Mouse (Mus musculus): Measurements from ENCODE around the gene Pdpr.

Pdpr gene

DNA sequence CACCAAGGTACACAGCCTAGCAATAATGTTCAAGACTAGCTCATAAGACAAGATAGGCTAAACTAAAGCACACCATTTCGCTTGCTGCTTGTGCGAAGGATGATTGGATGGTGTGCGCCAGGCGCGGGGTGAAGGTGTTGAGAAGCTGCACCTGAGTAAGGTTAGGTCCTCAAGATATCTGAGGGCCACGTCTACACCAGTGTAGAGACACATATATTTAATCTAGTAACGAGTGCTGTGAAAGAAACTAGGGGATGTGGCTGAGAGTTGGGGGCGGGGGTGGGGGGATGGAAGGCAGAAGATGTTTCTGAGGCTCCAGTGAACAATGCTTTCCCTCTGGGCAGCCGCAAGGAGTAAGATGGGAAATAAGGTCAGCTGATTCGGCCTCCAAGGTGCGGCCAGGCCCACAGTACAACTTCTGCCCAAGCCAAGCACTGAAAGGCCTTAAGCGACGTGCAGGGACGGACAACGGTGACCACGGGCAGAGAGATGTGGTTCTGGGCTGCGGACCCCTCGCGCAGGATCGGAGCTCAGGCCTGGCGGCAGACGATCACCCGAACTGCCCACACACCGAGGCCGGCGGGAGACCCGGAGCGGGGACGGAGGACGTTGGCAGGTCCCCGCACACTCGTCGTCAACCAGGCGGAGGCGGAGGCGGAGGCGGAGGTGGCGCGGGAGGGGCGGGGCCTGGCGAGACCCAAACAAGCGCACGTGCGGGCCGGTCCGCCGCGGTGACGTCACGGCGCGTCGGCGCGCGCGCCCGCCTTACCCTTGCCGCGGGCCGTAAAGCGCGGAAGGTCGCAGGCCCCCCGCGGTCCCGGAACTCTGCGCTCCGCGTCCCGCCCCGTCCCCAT lies at the start of gene Pdpr:
Gene Pdpr, plus strand, starts transcription at position 766 of the 854 bp plus-strand sequence.
- Histone ChIP-seq H3K4me1 (replicated peaks; ENCODE audit: low read depth, low read length) (peaks cover 16% of the 10 kb centered on the region), H3K4me3 (replicated peaks; ENCODE audit: low read length) (peak within 1 kb of the TSS; percentile 89), H3K27me3 (ENCODE audit: insufficient read depth, low read length) (no peaks in the 10 kb centered on the region), H3K9me3 (ENCODE audit: low read length) (peaks cover 8% of the 10 kb centered on the region; the same call in 1 of the 2 replicates), H3K36me3 (ENCODE audit: insufficient read depth, low read length) (no peaks in the 10 kb centered on the region)
- TF ChIP-seq CTCF (conservative IDR thresholded peaks at IDR 0.05; ENCODE audit: low read length), result no peak
- TF ChIP-seq NANOG (IDR thresholded peaks at IDR 0.05; ENCODE audit: borderline replicate concordance, low read length), result no peak

DNA sequence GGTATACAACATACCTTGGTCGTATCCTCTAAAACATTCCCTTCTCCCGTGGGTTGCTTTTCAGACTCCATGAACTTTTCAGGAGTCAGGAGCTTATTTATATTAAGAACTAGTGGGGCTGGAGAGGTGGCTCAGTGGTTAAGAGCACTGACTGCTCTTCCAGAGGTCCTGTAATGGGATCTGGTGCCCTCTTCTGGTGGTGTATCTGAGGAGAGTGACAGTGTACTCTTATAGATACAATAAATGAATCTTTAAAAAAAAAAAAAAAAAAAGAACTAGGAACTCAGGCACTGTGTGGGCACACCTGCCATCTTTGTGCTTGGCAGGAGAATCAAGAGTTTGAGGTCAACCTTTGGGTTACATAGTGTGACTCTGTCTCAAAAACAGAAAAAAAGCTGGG lies 45.7 kb upstream of the Pdpr start:
- no peak overlapping the region for H3K4me3 ChIP-seq (replicated peaks; ENCODE audit: low read length)
- H3K36me3 ChIP-seq (ENCODE audit: insufficient read depth, low read length), result peaks cover 100% of the 10 kb centered on the region
- peaks cover under 1% of the 10 kb centered on the region; the same call in 1 of the 2 replicates for H3K4me1 ChIP-seq (replicated peaks; ENCODE audit: low read depth, low read length)
- TF ChIP-seq POU5F1 (IDR thresholded peaks at IDR 0.05; ENCODE audit: borderline replicate concordance, low read length) (no peak), CTCF (conservative IDR thresholded peaks at IDR 0.05; ENCODE audit: low read length) (no peak), NANOG (IDR thresholded peaks at IDR 0.05; ENCODE audit: borderline replicate concordance, low read length) (no peak)
- no peaks in the 10 kb centered on the region for H3K27me3 ChIP-seq (ENCODE audit: insufficient read depth, low read length)
- H3K9me3 ChIP-seq (ENCODE audit: low read length), result no peaks in the 10 kb centered on the region

DNA sequence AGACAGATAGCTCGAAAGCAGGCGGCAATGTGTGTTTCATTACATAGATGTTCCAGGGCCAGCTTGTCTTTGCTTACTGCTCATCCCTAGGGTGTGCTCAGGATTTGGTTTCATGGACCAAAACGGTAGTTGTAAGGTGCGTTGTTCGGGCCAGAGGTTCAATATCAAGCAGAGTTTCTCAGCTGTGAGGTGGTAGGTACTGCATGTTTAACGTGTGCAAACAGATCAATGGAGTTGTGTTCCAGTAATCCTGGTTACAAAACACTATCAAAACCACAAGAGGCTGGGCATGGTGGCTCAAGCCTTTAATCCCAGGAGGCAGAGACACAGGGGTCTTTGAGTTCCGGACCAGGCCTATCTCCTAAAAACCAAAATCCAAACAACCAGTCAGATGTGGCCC lies 45.3 kb upstream of the Pdpr start:
- Histone ChIP-seq H3K4me3 (replicated peaks; ENCODE audit: low read length) (no peak overlapping the region), H3K36me3 (ENCODE audit: insufficient read depth, low read length) (peaks cover 100% of the 10 kb centered on the region)
- no peak for TF ChIP-seq CTCF (conservative IDR thresholded peaks at IDR 0.05; ENCODE audit: low read length)
- no peak for TF ChIP-seq NANOG (IDR thresholded peaks at IDR 0.05; ENCODE audit: borderline replicate concordance, low read length)

DNA sequence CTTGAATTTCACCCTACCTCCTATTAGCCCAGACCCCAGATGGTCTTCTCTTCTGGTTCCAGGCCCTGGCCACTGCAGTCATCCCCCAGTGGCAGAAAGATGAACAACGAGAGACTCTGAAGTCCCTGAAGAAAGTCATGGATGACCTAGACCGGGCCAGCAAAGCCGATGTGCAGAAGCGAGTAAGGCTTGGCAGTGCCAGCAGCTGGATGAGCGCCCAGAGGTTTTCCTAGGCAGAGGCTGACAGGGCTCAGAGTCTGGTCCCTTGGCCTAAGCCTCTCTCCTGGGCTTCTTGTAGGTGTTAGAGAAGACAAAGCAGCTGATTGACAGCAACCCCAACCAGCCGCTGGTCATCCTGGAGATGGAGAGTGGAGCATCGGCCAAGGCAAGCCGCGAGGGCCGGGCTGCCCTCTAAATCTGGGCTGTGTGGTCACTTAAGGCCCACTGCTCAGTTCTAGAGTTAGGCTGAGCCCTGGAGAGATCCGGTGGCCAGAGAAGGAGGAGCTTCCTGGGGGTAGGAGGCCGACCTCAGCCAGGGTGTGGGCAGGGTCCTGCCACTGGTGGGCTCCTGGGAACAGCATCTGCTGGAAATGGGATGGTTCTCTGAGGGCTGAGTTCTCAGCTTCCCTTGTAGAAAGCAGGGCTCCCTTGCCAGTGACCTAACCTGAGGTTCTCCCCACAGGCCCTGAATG lies 40.5 kb upstream of the Pdpr start:
- Histone ChIP-seq H3K27me3 (ENCODE audit: insufficient read depth, low read length) (no peaks in the 10 kb centered on the region), H3K4me1 (replicated peaks; ENCODE audit: low read depth, low read length) (peaks cover 41% of the 10 kb centered on the region), H3K36me3 (ENCODE audit: insufficient read depth, low read length) (peaks cover 89% of the 10 kb centered on the region), H3K4me3 (replicated peaks; ENCODE audit: low read length) (no peak overlapping the region), H3K9me3 (ENCODE audit: low read length) (no peaks in the 10 kb centered on the region)
- no peak for TF ChIP-seq NANOG (IDR thresholded peaks at IDR 0.05; ENCODE audit: borderline replicate concordance, low read length)
- TF ChIP-seq POU5F1 (IDR thresholded peaks at IDR 0.05; ENCODE audit: borderline replicate concordance, low read length), result no peak
- TF ChIP-seq CTCF (conservative IDR thresholded peaks at IDR 0.05; ENCODE audit: low read length), result 0 out of 2 replicates have a peak, but pooled peaks have one; percentile 14

More for the DNA sequence above, 45.3 kb upstream of the Pdpr start:
- Histone ChIP-seq H3K27me3 (ENCODE audit: insufficient read depth, low read length) (no peaks in the 10 kb centered on the region), H3K9me3 (ENCODE audit: low read length) (no peaks in the 10 kb centered on the region), H3K4me1 (replicated peaks; ENCODE audit: low read depth, low read length) (peaks cover 5% of the 10 kb centered on the region)

DNA sequence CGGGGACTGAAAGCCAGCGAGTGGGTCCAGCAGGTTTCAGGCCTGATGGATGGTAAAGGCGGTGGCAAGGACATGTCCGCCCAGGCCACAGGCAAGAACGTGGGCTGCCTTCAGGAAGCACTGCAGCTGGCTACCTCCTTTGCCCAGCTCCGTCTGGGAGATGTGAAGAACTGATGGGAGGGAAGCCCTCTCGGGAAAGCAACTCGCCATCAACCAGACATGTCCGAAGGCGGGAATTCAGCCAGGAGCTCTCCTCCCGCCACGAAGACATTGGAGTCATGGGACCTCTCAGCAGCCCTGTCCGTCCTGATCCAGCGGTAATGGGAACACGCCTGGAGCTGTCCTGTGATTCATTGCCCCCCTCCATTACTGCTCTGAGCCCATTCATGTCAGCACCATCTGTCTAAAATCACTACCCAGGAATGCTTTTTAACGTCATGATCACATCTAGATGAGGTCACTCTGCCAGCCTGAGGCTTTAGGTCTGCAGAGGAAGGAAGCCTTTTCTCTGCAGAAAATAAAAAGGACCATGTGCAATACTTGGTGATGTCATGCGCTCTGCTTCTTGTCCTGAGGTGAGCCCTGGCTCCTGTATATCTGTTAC lies 39.3 kb upstream of the Pdpr start:
- TF ChIP-seq POU5F1 (IDR thresholded peaks at IDR 0.05; ENCODE audit: borderline replicate concordance, low read length), result no peak
- Histone ChIP-seq H3K4me3 (replicated peaks; ENCODE audit: low read length) (peak overlapping the region; percentile 17; the same call in 1 of the 2 replicates), H3K9me3 (ENCODE audit: low read length) (no peaks in the 10 kb centered on the region), H3K4me1 (replicated peaks; ENCODE audit: low read depth, low read length) (peaks cover 49% of the 10 kb centered on the region), H3K36me3 (ENCODE audit: insufficient read depth, low read length) (peaks cover 79% of the 10 kb centered on the region), H3K27me3 (ENCODE audit: insufficient read depth, low read length) (peaks cover under 1% of the 10 kb centered on the region; the same call in 1 of the 2 replicates)

DNA sequence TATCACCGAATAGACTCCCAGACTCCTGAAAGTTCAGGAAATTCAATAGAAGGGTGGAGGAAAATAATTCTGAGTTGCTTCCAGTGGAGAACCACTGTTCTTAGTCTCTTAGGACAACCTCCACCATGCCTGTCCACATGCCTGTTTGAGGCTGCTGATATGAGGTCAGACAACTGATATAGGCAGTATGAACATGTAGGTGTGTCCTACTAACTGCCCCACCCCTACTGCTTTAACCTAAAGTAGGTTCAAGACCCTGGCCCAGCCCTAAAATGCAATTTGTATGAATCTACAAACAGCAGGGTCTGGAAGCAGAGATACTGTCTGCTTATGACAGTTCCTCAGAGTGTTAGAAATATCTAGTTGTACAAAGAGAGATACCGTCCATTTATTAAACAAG lies 38.8 kb upstream of the Pdpr start:
- Histone ChIP-seq H3K4me3 (replicated peaks; ENCODE audit: low read length) (peak overlapping the region; percentile 95; the same call in 1 of the 2 replicates), H3K27me3 (ENCODE audit: insufficient read depth, low read length) (peaks cover 6% of the 10 kb centered on the region), H3K4me1 (replicated peaks; ENCODE audit: low read depth, low read length) (peaks cover 52% of the 10 kb centered on the region), H3K9me3 (ENCODE audit: low read length) (no peaks in the 10 kb centered on the region), H3K36me3 (ENCODE audit: insufficient read depth, low read length) (peaks cover 74% of the 10 kb centered on the region)
- no peak for TF ChIP-seq POU5F1 (IDR thresholded peaks at IDR 0.05; ENCODE audit: borderline replicate concordance, low read length)

DNA sequence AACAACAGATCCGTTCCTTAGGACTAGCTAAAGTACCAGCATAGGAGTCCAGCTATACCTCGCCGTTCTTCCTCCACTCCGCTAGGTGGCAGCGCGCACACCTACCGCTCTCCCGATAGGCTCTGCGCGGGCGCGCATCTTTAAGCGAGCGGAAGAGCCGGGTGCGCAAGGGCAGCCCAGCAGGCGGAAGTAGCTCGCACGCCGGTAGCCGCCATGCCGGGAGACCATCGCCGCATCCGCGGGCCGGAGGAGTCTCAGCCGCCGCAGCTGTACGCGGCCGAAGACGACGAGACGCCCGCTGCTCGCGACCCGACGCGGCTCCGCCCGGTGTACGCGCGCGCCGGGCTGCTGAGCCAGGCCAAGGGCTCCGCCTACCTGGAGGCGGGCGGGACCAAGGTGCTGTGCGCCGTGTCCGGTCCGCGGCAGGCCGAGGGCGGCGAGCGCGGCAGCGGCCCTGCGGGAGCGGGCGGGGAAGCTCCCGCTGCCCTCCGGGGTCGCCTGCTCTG lies 38.2 kb upstream of the Pdpr start, which contains the start of gene Exosc6:
Gene Exosc6, plus strand, starts transcription at position 182 of the 506 bp plus-strand sequence.
- H3K27me3 ChIP-seq (ENCODE audit: insufficient read depth, low read length), result peaks cover 12% of the 10 kb centered on the region
- TF ChIP-seq CTCF (conservative IDR thresholded peaks at IDR 0.05; ENCODE audit: low read length), result peak; percentile 59
- TF ChIP-seq POU5F1 (IDR thresholded peaks at IDR 0.05; ENCODE audit: borderline replicate concordance, low read length), result no peak
- TF ChIP-seq NANOG (IDR thresholded peaks at IDR 0.05; ENCODE audit: borderline replicate concordance, low read length), result no peak

DNA sequence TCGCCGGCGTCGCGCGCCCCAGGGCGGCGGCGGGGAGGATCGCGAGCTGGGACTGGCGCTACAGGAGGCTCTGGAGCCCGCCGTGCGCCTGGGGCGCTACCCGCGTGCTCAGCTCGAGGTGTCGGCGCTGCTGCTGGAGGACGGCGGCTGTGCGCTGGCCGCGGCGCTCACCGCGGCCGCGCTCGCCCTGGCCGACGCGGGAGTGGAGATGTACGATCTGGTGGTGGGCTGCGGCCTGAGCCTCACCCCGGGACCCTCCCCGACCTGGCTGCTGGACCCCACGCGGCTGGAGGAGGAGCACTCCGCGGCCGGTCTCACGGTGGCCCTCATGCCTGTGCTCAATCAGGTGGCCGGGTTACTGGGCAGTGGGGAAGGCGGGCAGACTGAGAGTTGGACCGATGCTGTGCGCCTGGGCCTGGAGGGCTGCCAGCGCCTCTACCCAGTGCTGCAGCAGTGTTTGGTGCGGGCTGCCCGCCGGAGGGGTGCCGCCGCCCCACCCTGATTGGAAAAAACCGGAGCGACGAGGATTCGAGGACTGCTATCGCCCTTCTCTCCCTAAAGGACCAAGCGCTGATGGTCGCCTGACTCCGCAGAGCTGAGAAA lies 37.6 kb upstream of the Pdpr start:
- Histone ChIP-seq H3K36me3 (ENCODE audit: insufficient read depth, low read length) (peaks cover 62% of the 10 kb centered on the region), H3K9me3 (ENCODE audit: low read length) (no peaks in the 10 kb centered on the region), H3K4me1 (replicated peaks; ENCODE audit: low read depth, low read length) (peaks cover 62% of the 10 kb centered on the region), H3K27me3 (ENCODE audit: insufficient read depth, low read length) (peaks cover 16% of the 10 kb centered on the region), H3K4me3 (replicated peaks; ENCODE audit: low read length) (peak overlapping the region; percentile 95)
- TF ChIP-seq POU5F1 (IDR thresholded peaks at IDR 0.05; ENCODE audit: borderline replicate concordance, low read length) (no peak), NANOG (IDR thresholded peaks at IDR 0.05; ENCODE audit: borderline replicate concordance, low read length) (no peak), CTCF (conservative IDR thresholded peaks at IDR 0.05; ENCODE audit: low read length) (no peak)

More for the DNA sequence above, 38.2 kb upstream of the Pdpr start, which contains the start of gene Exosc6:
- H3K9me3 ChIP-seq (ENCODE audit: low read length), result no peaks in the 10 kb centered on the region
- H3K36me3 ChIP-seq (ENCODE audit: insufficient read depth, low read length), result peaks cover 68% of the 10 kb centered on the region
- peaks cover 57% of the 10 kb centered on the region for H3K4me1 ChIP-seq (replicated peaks; ENCODE audit: low read depth, low read length)
- H3K4me3 ChIP-seq (replicated peaks; ENCODE audit: low read length), result peak within 1 kb of the TSS; percentile 95
